Mouse (Mus musculus): ENCODE measurements around the gene Mterf4. TPM values are rescaled to one million over a fixed set of nuclear protein-coding genes. Genes with fewer than 3 reads are reported as not detected.

The Mterf4 gene
- polyA plus RNA-seq, 1 experiment from 2014 or later: 17.4 TPM

- Histone ChIP-seq H3K4me1 (no peaks in the 10 kb centered on the region), H3K9ac (no peak overlapping the region), H3K4me3 (no peak overlapping the region), H3K27me3 (replicated peaks) (no peaks in the 10 kb centered on the region), H3K4me2 (no peak overlapping the region), H3K36me3 (peaks cover 14% of the 10 kb centered on the region), H3K9me3 (replicated peaks) (no peaks in the 10 kb centered on the region), H3K27ac (no peak overlapping the region)
- no peak for ATAC-seq
- 72% methylated on average over 8 of the region's 8 CpGs for WGBS (ENCODE audit: insufficient replicate concordance)
These were observed 13.7 kb downstream of the Mterf4 start for GRCm38 (mm10) chr1:93292006-93292405.

- no peaks in the 10 kb centered on the region for H3K9me3 ChIP-seq (replicated peaks)
- no peak overlapping the region for H3K27ac ChIP-seq
- no peak overlapping the region for H3K9ac ChIP-seq
- no peak for ATAC-seq
- no peak overlapping the region for H3K4me3 ChIP-seq
- WGBS (ENCODE audit: insufficient replicate concordance): 74% methylated on average over 1 of the region's 1 CpGs
- H3K4me1 ChIP-seq: no peaks in the 10 kb centered on the region
- H3K36me3 ChIP-seq: peaks cover 11% of the 10 kb centered on the region
- no peak overlapping the region for H3K4me2 ChIP-seq
- H3K27me3 ChIP-seq (replicated peaks): no peaks in the 10 kb centered on the region
These were observed 14.1 kb downstream of the Mterf4 start for GRCm38 (mm10) chr1:93291591-93291990.

- no peak overlapping the region for H3K4me3 ChIP-seq
- H3K36me3 ChIP-seq: peaks cover 5% of the 10 kb centered on the region
- no peaks in the 10 kb centered on the region for H3K9me3 ChIP-seq (replicated peaks)
- no peak overlapping the region for H3K27ac ChIP-seq
- 55% methylated on average over 4 of the region's 4 CpGs for WGBS (ENCODE audit: insufficient replicate concordance)
- no peak overlapping the region for H3K4me2 ChIP-seq
- no peak overlapping the region for H3K9ac ChIP-seq
- H3K27me3 ChIP-seq (replicated peaks): no peaks in the 10 kb centered on the region
- no peak for ATAC-seq
- H3K4me1 ChIP-seq: no peaks in the 10 kb centered on the region
These were observed 14.8 kb downstream of the Mterf4 start for GRCm38 (mm10) chr1:93290956-93291355.

GRCm38 (mm10) chr1:93289678-93290214 is 16.0 kb downstream of the Mterf4 start:
- 9% methylated on average over 3 of the region's 3 CpGs for WGBS (ENCODE audit: insufficient replicate concordance)
- no peak overlapping the region for H3K4me3 ChIP-seq
- H3K4me1 ChIP-seq: no peaks in the 10 kb centered on the region
- no peaks in the 10 kb centered on the region for H3K27me3 ChIP-seq (replicated peaks)
- H3K9ac ChIP-seq: no peak overlapping the region
- no peak overlapping the region for H3K27ac ChIP-seq
- no peak overlapping the region for H3K4me2 ChIP-seq
- no peaks in the 10 kb centered on the region for H3K9me3 ChIP-seq (replicated peaks)
- no peak for ATAC-seq
- no peaks in the 10 kb centered on the region for H3K36me3 ChIP-seq

GRCm38 (mm10) chr1:93277041-93277440 is 28.7 kb downstream of the Mterf4 start:
- 55% methylated on average over 7 of the region's 7 CpGs for WGBS (ENCODE audit: insufficient replicate concordance)
- Histone ChIP-seq H3K27me3 (replicated peaks) (no peaks in the 10 kb centered on the region), H3K4me1 (no peaks in the 10 kb centered on the region), H3K4me2 (no peak overlapping the region), H3K4me3 (no peak overlapping the region), H3K36me3 (no peaks in the 10 kb centered on the region), H3K27ac (no peak overlapping the region), H3K9ac (no peak overlapping the region), H3K9me3 (replicated peaks) (no peaks in the 10 kb centered on the region)
- no peak for ATAC-seq

- 58% methylated on average over 6 of the region's 6 CpGs for WGBS (ENCODE audit: insufficient replicate concordance)
- no peak overlapping the region for H3K4me2 ChIP-seq
- no peaks in the 10 kb centered on the region for H3K27me3 ChIP-seq (replicated peaks)
- H3K36me3 ChIP-seq: no peaks in the 10 kb centered on the region
- H3K27ac ChIP-seq: no peak overlapping the region
- ATAC-seq: no peak
- no peaks in the 10 kb centered on the region for H3K4me1 ChIP-seq
- H3K9me3 ChIP-seq (replicated peaks): no peaks in the 10 kb centered on the region
- H3K9ac ChIP-seq: no peak overlapping the region
- H3K4me3 ChIP-seq: no peak overlapping the region
These were observed 30.2 kb downstream of the Mterf4 start for GRCm38 (mm10) chr1:93275561-93275960.

- Histone ChIP-seq H3K9me3 (replicated peaks) (no peaks in the 10 kb centered on the region), H3K4me3 (no peak overlapping the region), H3K9ac (no peak overlapping the region), H3K4me1 (no peaks in the 10 kb centered on the region), H3K27ac (no peak overlapping the region), H3K36me3 (no peaks in the 10 kb centered on the region), H3K4me2 (no peak overlapping the region), H3K27me3 (replicated peaks) (no peaks in the 10 kb centered on the region)
- no peak for ATAC-seq
- 5% methylated on average over 16 of the region's 16 CpGs for WGBS (ENCODE audit: insufficient replicate concordance)
These were observed 33.3 kb downstream of the Mterf4 start for GRCm38 (mm10) chr1:93272409-93272821.

- no peak for ATAC-seq
- 45% methylated on average over 6 of the region's 6 CpGs for WGBS (ENCODE audit: insufficient replicate concordance)
These were observed 34.0 kb downstream of the Mterf4 start for GRCm38 (mm10) chr1:93271751-93272150.

GRCm38 (mm10) chr1:93270516-93271240 is 35.0 kb downstream of the Mterf4 start:
- H3K4me3 ChIP-seq: no peak overlapping the region
- ATAC-seq: no peak
- H3K9me3 ChIP-seq (replicated peaks): no peaks in the 10 kb centered on the region
- H3K27me3 ChIP-seq (replicated peaks): no peaks in the 10 kb centered on the region
- no peak overlapping the region for H3K27ac ChIP-seq
- WGBS (ENCODE audit: insufficient replicate concordance): 42% methylated on average over 3 of the region's 3 CpGs
- H3K36me3 ChIP-seq: no peaks in the 10 kb centered on the region
- H3K9ac ChIP-seq: no peak overlapping the region
- no peak overlapping the region for H3K4me2 ChIP-seq
- H3K4me1 ChIP-seq: no peaks in the 10 kb centered on the region

More at GRCm38 (mm10) chr1:93271751-93272150, 34.0 kb downstream of the Mterf4 start:
- Histone ChIP-seq H3K4me1 (no peaks in the 10 kb centered on the region), H3K36me3 (no peaks in the 10 kb centered on the region), H3K4me2 (no peak overlapping the region), H3K9me3 (replicated peaks) (no peaks in the 10 kb centered on the region), H3K9ac (no peak overlapping the region), H3K27me3 (replicated peaks) (no peaks in the 10 kb centered on the region), H3K4me3 (no peak overlapping the region), H3K27ac (no peak overlapping the region)

- no peaks in the 10 kb centered on the region for H3K27me3 ChIP-seq (replicated peaks)
- no peak overlapping the region for H3K4me2 ChIP-seq
- ATAC-seq: no peak
- WGBS (ENCODE audit: insufficient replicate concordance): 65% methylated on average over 2 of the region's 2 CpGs
- H3K9ac ChIP-seq: no peak overlapping the region
- no peaks in the 10 kb centered on the region for H3K4me1 ChIP-seq
- no peak overlapping the region for H3K4me3 ChIP-seq
- no peaks in the 10 kb centered on the region for H3K36me3 ChIP-seq
- no peak overlapping the region for H3K27ac ChIP-seq
- H3K9me3 ChIP-seq (replicated peaks): no peaks in the 10 kb centered on the region
These were observed 37.5 kb downstream of the Mterf4 start for GRCm38 (mm10) chr1:93268246-93268645.

- no peaks in the 10 kb centered on the region for H3K36me3 ChIP-seq
- H3K4me1 ChIP-seq: no peaks in the 10 kb centered on the region
- H3K27ac ChIP-seq: no peak overlapping the region
- H3K9ac ChIP-seq: no peak overlapping the region
- H3K9me3 ChIP-seq (replicated peaks): no peaks in the 10 kb centered on the region
- no peak overlapping the region for H3K4me2 ChIP-seq
- 40% methylated on average over 3 of the region's 3 CpGs for WGBS (ENCODE audit: insufficient replicate concordance)
- H3K4me3 ChIP-seq: no peak overlapping the region
- no peaks in the 10 kb centered on the region for H3K27me3 ChIP-seq (replicated peaks)
- no peak for ATAC-seq
These were observed 38.5 kb downstream of the Mterf4 start for GRCm38 (mm10) chr1:93267207-93267606.

GRCm38 (mm10) chr1:93257560-93257959 is 48.2 kb downstream of the Mterf4 start:
- no peak overlapping the region for H3K4me3 ChIP-seq
- no peak overlapping the region for H3K9ac ChIP-seq
- no peak overlapping the region for H3K4me2 ChIP-seq
- ATAC-seq: no peak
- H3K9me3 ChIP-seq (replicated peaks): no peaks in the 10 kb centered on the region
- 84% methylated on average over 1 of the region's 1 CpGs for WGBS (ENCODE audit: insufficient replicate concordance)
- H3K27ac ChIP-seq: no peak overlapping the region
- H3K27me3 ChIP-seq (replicated peaks): 0 out of 2 replicates have a peak, but pooled peaks cover 3% of the 10 kb centered on the region
- no peaks in the 10 kb centered on the region for H3K4me1 ChIP-seq
- H3K36me3 ChIP-seq: no peaks in the 10 kb centered on the region

Measured in liver, embryonic 12.5 days (tissue).